20 mouse cellular contexts compared by ENCODE assay signal in genomic region chr11:93696982-93697541, GRCm38 (mm10).
DNase-seq lines count a peak whose midpoint lies in the region; ATAC-seq and TF ChIP-seq lines count a peak whose summit lies in the region.
"Had no signal": no experiment of that assay in that cellular context is flagged by ENCODE, and none has a peak within 500 bp of the region (broad histone marks: within the 10 kb centered on the region; RNA-seq: fewer than 3 reads in every experiment).

No protein-coding gene starts in this region.

- DNase-seq in cerebellum, adult 2 months = no peak
- DNase-seq in cerebellum, adult 9-10 months = no peak
- peak; percentile 63 for DNase-seq in lung, embryonic 14.5 days
- no peak for DNase-seq in lung, postnatal 14 days
- no peak for DNase-seq in lung, postnatal 25 days (ENCODE audit: low spot score)
- DNase-seq in lung, postnatal 10 days = peak; percentile 9
- DNase-seq in lung, postnatal 4 days = no peak
- DNase-seq: adrenal gland, adult 8-10 months; adrenal gland, postnatal 14 days; adrenal gland, postnatal 36 days; B cell, adult 2 months had no signal

- 65% methylated on average over 8 of the region's 8 CpGs for WGBS in cerebellum, adult 2 months
- WGBS in lung, embryonic 14.5 days = 43% methylated on average over 8 of the region's 8 CpGs
- WGBS in lung, embryonic 16.5 days = 39% methylated on average over 8 of the region's 8 CpGs

- no peak overlapping the region for H3K4me3 ChIP-seq in cerebellum, adult 2 months (replicated peaks; ENCODE audit: insufficient read depth, low read depth, low read length)
- no peak overlapping the region for H3K4me3 ChIP-seq in lung, embryonic 14.5 days (ENCODE audit: low read depth, low read length)
- no peak overlapping the region for H3K4me3 ChIP-seq in lung, embryonic 16.5 days (ENCODE audit: low read length)
- H3K4me3 ChIP-seq: embryonic facial prominence, embryonic 10.5 days; embryonic facial prominence, embryonic 12.5 days; forebrain, embryonic 13.5 days; forebrain, embryonic 15.5 days had no signal

- peak; percentile 85; the same call in 1 of the 2 replicates for ATAC-seq in lung, embryonic 14.5 days (ENCODE audit: insufficient read depth)
- peak; percentile 80 for ATAC-seq in lung, embryonic 16.5 days (ENCODE audit: low read depth)
- ATAC-seq: activated CD4-positive, CD25-positive, alpha-beta regulatory T cell, adult 4 months; CD4-positive, CD25-positive, alpha-beta regulatory T cell, adult 4 months; forebrain, embryonic 13.5 days; forebrain, embryonic 15.5 days; Patski had no signal

- peaks cover 15% of the 10 kb centered on the region; the same call in 1 of the 2 replicates for H3K4me1 ChIP-seq in cerebellum, adult 2 months (ENCODE audit: control insufficient read depth, insufficient read depth, low read length)
- no peaks in the 10 kb centered on the region for H3K4me1 ChIP-seq in lung, embryonic 14.5 days (ENCODE audit: insufficient read depth)
- no peaks in the 10 kb centered on the region for H3K4me1 ChIP-seq in lung, embryonic 16.5 days (replicated peaks; ENCODE audit: control insufficient read depth, insufficient read depth, low read length)
- H3K4me1 ChIP-seq: embryonic facial prominence, embryonic 10.5 days; embryonic facial prominence, embryonic 12.5 days; forebrain, embryonic 13.5 days; forebrain, embryonic 15.5 days had no signal

- no peaks in the 10 kb centered on the region for H3K27me3 ChIP-seq in cerebellum, adult 2 months (ENCODE audit: control insufficient read depth, insufficient read depth, low read length)
- H3K27me3 ChIP-seq in lung, embryonic 14.5 days (ENCODE audit: insufficient read depth, low read length) = no peaks in the 10 kb centered on the region
- no peaks in the 10 kb centered on the region for H3K27me3 ChIP-seq in lung, embryonic 16.5 days (ENCODE audit: control insufficient read depth, insufficient read depth, low read depth, low read length)
- H3K27me3 ChIP-seq: embryonic facial prominence, embryonic 12.5 days; forebrain, embryonic 13.5 days; forebrain, embryonic 15.5 days; Patski had no signal

- TF ChIP-seq POLR2A in cerebellum, adult 2 months (IDR thresholded peaks at IDR 0.05; ENCODE audit: borderline replicate concordance, insufficient read depth, low read length) = no peak

- TF ChIP-seq CTCF in cerebellum, adult 2 months (IDR thresholded peaks at IDR 0.05; ENCODE audit: borderline replicate concordance, insufficient read depth, low read depth, low read length) = no peak
- no peak for TF ChIP-seq CTCF in lung, embryonic 14.5 days (IDR thresholded peaks at IDR 0.05; ENCODE audit: low read depth)

- H3K9ac ChIP-seq in lung, embryonic 14.5 days = no peak overlapping the region
- no peak overlapping the region for H3K9ac ChIP-seq in lung, embryonic 16.5 days (ENCODE audit: low read length)
- H3K9ac ChIP-seq: embryonic facial prominence, embryonic 12.5 days; forebrain, embryonic 13.5 days; forebrain, embryonic 15.5 days had no signal

- H3K4me2 ChIP-seq in lung, embryonic 14.5 days = no peak overlapping the region
- H3K4me2 ChIP-seq in lung, embryonic 16.5 days (ENCODE audit: low read depth, low read length) = no peak overlapping the region
- H3K4me2 ChIP-seq: embryonic facial prominence, embryonic 12.5 days; forebrain, embryonic 13.5 days; forebrain, embryonic 15.5 days had no signal

- H3K36me3 ChIP-seq in lung, embryonic 14.5 days (ENCODE audit: insufficient read depth) = no peaks in the 10 kb centered on the region
- no peaks in the 10 kb centered on the region for H3K36me3 ChIP-seq in lung, embryonic 16.5 days (ENCODE audit: control insufficient read depth, insufficient read depth, low read length)
- H3K36me3 ChIP-seq: embryonic facial prominence, embryonic 10.5 days; embryonic facial prominence, embryonic 12.5 days; forebrain, embryonic 15.5 days; G1E had no signal

- no peaks in the 10 kb centered on the region for H3K9me3 ChIP-seq in lung, embryonic 14.5 days (ENCODE audit: low read depth, low read length)
- no peaks in the 10 kb centered on the region for H3K9me3 ChIP-seq in lung, embryonic 16.5 days (ENCODE audit: control insufficient read depth, low read length)
- H3K9me3 ChIP-seq: embryonic facial prominence, embryonic 10.5 days; embryonic facial prominence, embryonic 12.5 days; forebrain, embryonic 13.5 days; forebrain, embryonic 15.5 days had no signal

- peak overlapping the region; percentile 78 for H3K27ac ChIP-seq in cerebellum, adult 2 months (ENCODE audit: insufficient read depth, low read length)
- no peak overlapping the region for H3K27ac ChIP-seq in lung, embryonic 14.5 days (ENCODE audit: low read depth)
- no peak overlapping the region for H3K27ac ChIP-seq in lung, embryonic 16.5 days (ENCODE audit: low read length)
- H3K27ac ChIP-seq: embryonic facial prominence, embryonic 10.5 days; embryonic facial prominence, embryonic 12.5 days; forebrain, embryonic 13.5 days; forebrain, embryonic 15.5 days had no signal

Comparison
In these comparisons a context has a peak if more than half of its experiments do, and no peak if none do; other contexts are left out.
1. DNase-seq: peak in lung, embryonic 14.5 days (single experiment) and lung, postnatal 10 days (single experiment); none in cerebellum, adult 2 months (0 of 2), cerebellum, adult 9-10 months (single experiment), lung, postnatal 14 days (single experiment), lung, postnatal 25 days (single experiment) and lung, postnatal 4 days (0 of 2).